Mouse (Mus musculus) erythroblast, embryonic 14.5 days (primary cell): ENCODE data around the gene Gtf3c1.

Experiments
- GATA1 ChIP-seq: IDR thresholded peaks from 2 replicates; pipeline ENCODE4 v1.6.1; 2012; ENCODE audit warnings: low read length, inconsistent platforms, mixed read lengths
- TAL1 ChIP-seq: IDR thresholded peaks from 3 replicates; pipeline ENCODE4 v1.6.1; 2012; ENCODE audit warnings: low read length, inconsistent platforms, mixed read lengths

DNA sequence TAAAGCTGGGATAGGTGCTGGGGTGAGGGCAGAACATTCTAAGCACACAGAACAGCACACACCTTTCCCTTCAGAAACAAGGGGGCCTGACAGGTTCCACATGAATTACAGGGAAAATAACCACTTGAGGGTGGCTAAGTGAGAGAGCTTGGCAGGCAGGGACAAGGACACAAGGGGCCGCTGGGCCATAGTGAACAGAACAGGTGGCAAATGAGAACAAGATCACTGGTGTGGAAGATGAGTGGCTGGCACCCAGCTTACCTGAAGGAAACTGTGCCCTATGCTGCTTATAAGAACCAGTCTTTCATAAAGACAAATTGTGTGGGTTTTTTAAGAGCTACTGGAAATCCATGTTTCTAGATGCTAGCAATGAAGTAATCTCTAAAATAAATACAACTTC lies 4.8 kb downstream of the Gtf3c1 start:
- TF ChIP-seq TAL1: no peak
- no peak for TF ChIP-seq GATA1
